Mouse (Mus musculus) CH12.LX (cell line): ENCODE results near the gene Rab37. TPM values are rescaled to one million over a fixed set of nuclear protein-coding genes. Genes with fewer than 3 reads are reported as not detected.

Experiments
- DNase-seq: peaks from one replicate; pipeline ENCODE4 v3.0.0-alpha.2; 2013; ENCODE audit errors: extremely low read depth
- H3K27ac ChIP-seq: 2 replicates; pipeline ENCODE4 v1.5.1; 2012; ENCODE audit warnings: low read depth, mild to moderate bottlenecking, control low read depth, moderate library complexity; ENCODE audit not compliant: insufficient read depth
- H3K27me3 ChIP-seq: replicated peaks from 2 replicates; pipeline ENCODE3; 2012; ENCODE audit warnings: inconsistent platforms
- H3K36me3 ChIP-seq, 2 experiments: replicated peaks in 1 of 2; 2 replicates each; pipeline versions ENCODE3 to v1.6.1; 2012; ENCODE audit warnings: inconsistent platforms in 1 of 2, low read length in 1 of 2, mild to moderate bottlenecking in 1 of 2, mixed read lengths in 1 of 2, moderate library complexity in 1 of 2; ENCODE audit not compliant: control insufficient read depth in 1 of 2, insufficient read depth in 1 of 2
- H3K4me1 ChIP-seq, 2 experiments: 2 replicates each; pipeline ENCODE4 v1.6.1; 2012; ENCODE audit warnings: inconsistent platforms in 1 of 2, moderate library complexity in 1 of 2; ENCODE audit not compliant: insufficient read depth in 2 of 2, control insufficient read depth in 1 of 2
- H3K4me2 ChIP-seq: 2 replicates; pipeline ENCODE4 v1.6.1; 2012; ENCODE audit warnings: low read depth, mild to moderate bottlenecking, control low read depth; ENCODE audit not compliant: poor library complexity, insufficient read depth, severe bottlenecking
- H3K4me3 ChIP-seq, 3 experiments: fragments of 150-350 bp in 1 of 3; sonication (generic) in 1 of 3; replicated peaks in 1 of 3; 2 replicates each; pipeline versions ENCODE3 to v1.5.1; 2011 to 2012; ENCODE audit warnings: low read depth in 2 of 3, low read length in 2 of 3, mild to moderate bottlenecking in 2 of 3, moderate library complexity in 2 of 3, control low read depth in 1 of 3, improper control_type of control experiment in 1 of 3, inconsistent platforms in 1 of 3, mixed read lengths in 1 of 3; ENCODE audit not compliant: poor library complexity in 1 of 3
- H3K79me2 ChIP-seq: replicated peaks from 2 replicates; pipeline ENCODE4 v1.6.1; 2012; ENCODE audit warnings: mild to moderate bottlenecking, moderate library complexity; ENCODE audit not compliant: control insufficient read depth, poor library complexity, insufficient read depth, severe bottlenecking; ENCODE audit errors: extremely low read depth
- H3K9ac ChIP-seq: 2 replicates; pipeline ENCODE4 v1.6.1; 2012; ENCODE audit warnings: low read depth, mild to moderate bottlenecking, control low read depth, moderate library complexity; ENCODE audit not compliant: insufficient read depth
- H3K9me3 ChIP-seq: replicated peaks from 2 replicates; pipeline ENCODE3; 2012; ENCODE audit warnings: low read length, inconsistent platforms, mixed read lengths
- CHD2 ChIP-seq: IDR thresholded peaks from 2 replicates; pipeline ENCODE4 v1.6.1; 2011; ENCODE audit warnings: low read length, improper control_type of control experiment
- CTCF ChIP-seq, 2 experiments: IDR thresholded peaks in 1 of 2; conservative IDR thresholded peaks in 1 of 2; 2 replicates each; pipeline ENCODE4 v1.5.1; 2011 to 2012; ENCODE audit warnings: low read depth in 2 of 2, low read length in 2 of 2, improper control_type of control experiment in 1 of 2, inconsistent platforms in 1 of 2, mild to moderate bottlenecking in 1 of 2, moderate library complexity in 1 of 2
- ELF1 ChIP-seq: IDR thresholded peaks from 2 replicates; pipeline ENCODE4 v1.6.1; 2014; ENCODE audit warnings: low read depth, mild to moderate bottlenecking, inconsistent platforms, low read length, improper control_type of control experiment
- EP300 ChIP-seq: IDR thresholded peaks from 2 replicates; pipeline ENCODE4 v1.6.1; 2011; ENCODE audit warnings: low read length, improper control_type of control experiment
- ETS1 ChIP-seq: conservative IDR thresholded peaks from 2 replicates; pipeline ENCODE4 v1.6.1; 2012; ENCODE audit warnings: low read depth, mild to moderate bottlenecking, inconsistent platforms, low read length, improper control_type of control experiment, moderate library complexity
- GABPA ChIP-seq: IDR thresholded peaks from 2 replicates; pipeline ENCODE4 v1.6.1; 2012; ENCODE audit warnings: low read depth, low read length, improper control_type of control experiment, inconsistent platforms; ENCODE audit not compliant: insufficient replicate concordance
- IRF4 ChIP-seq: IDR thresholded peaks from 2 replicates; pipeline ENCODE4 v1.6.1; 2014; ENCODE audit warnings: low read depth, mild to moderate bottlenecking, inconsistent platforms, low read length, improper control_type of control experiment
- JUN ChIP-seq: IDR thresholded peaks from 2 replicates; pipeline ENCODE4 v1.6.1; 2011; ENCODE audit warnings: low read depth, mild to moderate bottlenecking, low read length, improper control_type of control experiment, moderate library complexity; ENCODE audit not compliant: insufficient read depth
- KAT2A ChIP-seq: IDR thresholded peaks from 2 replicates; pipeline ENCODE4 v1.6.1; 2012; ENCODE audit warnings: low read length, improper control_type of control experiment, inconsistent platforms; ENCODE audit not compliant: insufficient replicate concordance
- MAX ChIP-seq: IDR thresholded peaks from 2 replicates; pipeline ENCODE4 v1.6.1; 2011; ENCODE audit warnings: low read length, improper control_type of control experiment
- MAZ ChIP-seq: IDR thresholded peaks from 2 replicates; pipeline ENCODE4 v1.6.1; 2012; ENCODE audit warnings: low read depth, mild to moderate bottlenecking, inconsistent platforms, low read length, improper control_type of control experiment, moderate library complexity
- MEF2A ChIP-seq: IDR thresholded peaks from 2 replicates; pipeline ENCODE4 v1.6.1; 2014; ENCODE audit warnings: low read depth, mild to moderate bottlenecking, inconsistent platforms, low read length, improper control_type of control experiment, borderline replicate concordance
- MYC ChIP-seq: IDR thresholded peaks from 2 replicates; pipeline ENCODE4 v1.6.1; 2011; ENCODE audit warnings: low read depth, mild to moderate bottlenecking, improper control_type of control experiment, low read length
- NELFE ChIP-seq: IDR thresholded peaks from 2 replicates; pipeline ENCODE4 v1.6.1; 2011; ENCODE audit warnings: low read depth, low read length, improper control_type of control experiment
- NRF1 ChIP-seq: IDR thresholded peaks from 2 replicates; pipeline ENCODE4 v1.6.1; 2014; ENCODE audit warnings: low read depth, mild to moderate bottlenecking, inconsistent platforms, low read length, improper control_type of control experiment, moderate library complexity
- RAD21 ChIP-seq: IDR thresholded peaks from 2 replicates; pipeline ENCODE4 v1.6.1; 2011; ENCODE audit warnings: low read depth, mild to moderate bottlenecking, low read length, improper control_type of control experiment, moderate library complexity
- RCOR1 ChIP-seq: conservative IDR thresholded peaks from 2 replicates; pipeline ENCODE4 v1.6.1; 2012; ENCODE audit warnings: low read depth, mild to moderate bottlenecking, inconsistent platforms, low read length, improper control_type of control experiment
- SMC3 ChIP-seq: IDR thresholded peaks from 2 replicates; pipeline ENCODE4 v1.6.1; 2011; ENCODE audit warnings: low read depth, low read length, improper control_type of control experiment
- TCF12 ChIP-seq: IDR thresholded peaks from 2 replicates; pipeline ENCODE4 v1.6.1; 2014; ENCODE audit warnings: low read depth, mild to moderate bottlenecking, inconsistent platforms, low read length, improper control_type of control experiment
- UBTF ChIP-seq: IDR thresholded peaks from 2 replicates; pipeline ENCODE4 v1.6.1; 2012; ENCODE audit warnings: low read depth, mild to moderate bottlenecking, inconsistent platforms, low read length, improper control_type of control experiment, moderate library complexity
- USF1 ChIP-seq: IDR thresholded peaks from 2 replicates; pipeline ENCODE4 v1.6.1; 2014; ENCODE audit warnings: low read depth, mild to moderate bottlenecking, inconsistent platforms, low read length, improper control_type of control experiment
- ZC3H11A ChIP-seq: IDR thresholded peaks from 2 replicates; pipeline ENCODE4 v1.6.1; 2012; ENCODE audit warnings: low read depth, mild to moderate bottlenecking, inconsistent platforms, low read length, improper control_type of control experiment
- ZMIZ1 ChIP-seq: IDR thresholded peaks from 2 replicates; pipeline ENCODE4 v1.6.1; 2012; ENCODE audit warnings: low read depth, mild to moderate bottlenecking, inconsistent platforms, low read length, improper control_type of control experiment
- dilution Hi-C: fragments of 300-500 bp; cut with MboI; formaldehyde crosslinking; loops from 2 replicates; pipeline ENCODE4 v1.14.3; 2020; ENCODE audit warnings: low sequenced_read_pairs; ENCODE audit not compliant: extremely low pct_unique_long_range_greater_than_20kb, extremely low pct_ligation_motif_present
- in situ Hi-C: fragments of 300-500 bp; cut with MboI; formaldehyde crosslinking; loops from 3 replicates; pipeline ENCODE4 v1.14.3; 2019; ENCODE audit warnings: low sequenced_read_pairs, low pct_ligation_motif_present, low pct_unique_long_range_greater_than_20kb, mixed read lengths
- polyA plus RNA-seq: library from polyadenylated mRNA; unstranded; fragments of >175 nt; gene quantifications from 2 replicates; pipeline ENCODE4 v1.2.1, GENCODE M21; 2012; ENCODE audit warnings: low read depth; ENCODE audit not compliant: insufficient read length
- total RNA-seq, 2 experiments: library from RNA; depleted of rRNA; stranded (reverse); fragments of 300-350 nt in 1 of 2; fragments of >200 nt in 1 of 2; gene quantifications; 2 replicates each; pipeline ENCODE4 v1.2.3; 2012 to 2014

The Rab37 gene
- total and polyA plus RNA-seq, 3 experiments: 2.0 to 3.6 (median 2.3) TPM

- Histone ChIP-seq H3K9ac (no peak overlapping the region), H3K79me2 (no peaks in the 10 kb centered on the region), H3K27me3 (no peaks in the 10 kb centered on the region), H3K36me3 (peaks cover 54 to 96% of the 10 kb centered on the region in 2 experiments), H3K4me3 (no peak overlapping the region), H3K4me2 (no peak overlapping the region), H3K4me1 (0 out of 4 replicates have a peak, but pooled peaks cover 0 to 2% of the 10 kb centered on the region in 2 experiments), H3K27ac (no peak overlapping the region), H3K9me3 (no peaks in the 10 kb centered on the region)
- in situ Hi-C loops: loop anchor here (5.0 kb wide), 1 partner anchor 157 kb away; no protein-coding TSS in a partner anchor
- dilution Hi-C loops: no loop called here
- no peak for TF ChIP-seq MYC
- no peak for TF ChIP-seq ZMIZ1
- no peak for TF ChIP-seq USF1
- TF ChIP-seq RCOR1: no peak
- TF ChIP-seq JUN: no peak
- no peak for TF ChIP-seq CHD2
- TF ChIP-seq TCF12: no peak
- TF ChIP-seq SMC3: no peak
- no peak for TF ChIP-seq EP300
- no peak for TF ChIP-seq ZC3H11A
- no peak for TF ChIP-seq UBTF
- no peak for TF ChIP-seq MAX
- no peak for TF ChIP-seq ETS1
- TF ChIP-seq KAT2A: no peak
- no peak for TF ChIP-seq CTCF (conservative IDR thresholded peaks at IDR 0.05 in 1 of 2, IDR thresholded peaks at IDR 0.05 in 1 of 2; ENCODE audit: low read depth in 2 of 2, low read length in 2 of 2)
- no peak for TF ChIP-seq NRF1
- no peak for TF ChIP-seq MEF2A
- no peak for DNase-seq
Measured at GRCm38 (mm10) chr11:115200520-115200919, 109.3 kb downstream of the Rab37 start.

GRCm38 (mm10) chr11:115202316-115202715 lies 111.1 kb downstream of the Rab37 start:
- Histone ChIP-seq H3K79me2 (no peaks in the 10 kb centered on the region), H3K27ac (no peak overlapping the region), H3K9ac (no peak overlapping the region), H3K4me1 (0 out of 4 replicates have a peak, but pooled peaks cover 0 to 2% of the 10 kb centered on the region in 2 experiments), H3K4me2 (no peak overlapping the region), H3K4me3 (no peak overlapping the region), H3K9me3 (no peaks in the 10 kb centered on the region), H3K36me3 (peaks cover 64 to 97% of the 10 kb centered on the region in 2 experiments), H3K27me3 (no peaks in the 10 kb centered on the region)
- TF ChIP-seq MAZ (0 out of 2 replicates have a peak, but pooled peaks have one; percentile 20), MYC (no peak), USF1 (no peak), CTCF (conservative IDR thresholded peaks at IDR 0.05 in 1 of 2, IDR thresholded peaks at IDR 0.05 in 1 of 2; ENCODE audit: low read depth in 2 of 2, low read length in 2 of 2) (peak; percentile 88 to 99), IRF4 (0 out of 2 replicates have a peak, but pooled peaks have one; percentile 22), ZC3H11A (peak; percentile 89), NRF1 (peak; percentile 23; the same call in 1 of the 2 replicates), NELFE (no peak; the same call in 1 of the 2 replicates), GABPA (no peak), ELF1 (peak; percentile 38; the same call in 1 of the 2 replicates), RAD21 (peak; percentile 98), SMC3 (peak; percentile 99)
- DNase-seq: peak; percentile 76
- in situ Hi-C loops: loop anchor here (5.0 kb wide), 1 partner anchor 155 kb away; no protein-coding TSS in a partner anchor
- dilution Hi-C loops: no loop called here
